Mouse (Mus musculus) cerebellum, postnatal 25 days (tissue): Measurements from ENCODE around the gene Tmem198.

ENCODE experiments used
- DNase-seq, 2 experiments: peaks; one replicate each; pipeline ENCODE4 v3.0.0; 2021; ENCODE audit warnings: mixed read lengths in 2 of 2

The Tmem198 gene

DNA sequence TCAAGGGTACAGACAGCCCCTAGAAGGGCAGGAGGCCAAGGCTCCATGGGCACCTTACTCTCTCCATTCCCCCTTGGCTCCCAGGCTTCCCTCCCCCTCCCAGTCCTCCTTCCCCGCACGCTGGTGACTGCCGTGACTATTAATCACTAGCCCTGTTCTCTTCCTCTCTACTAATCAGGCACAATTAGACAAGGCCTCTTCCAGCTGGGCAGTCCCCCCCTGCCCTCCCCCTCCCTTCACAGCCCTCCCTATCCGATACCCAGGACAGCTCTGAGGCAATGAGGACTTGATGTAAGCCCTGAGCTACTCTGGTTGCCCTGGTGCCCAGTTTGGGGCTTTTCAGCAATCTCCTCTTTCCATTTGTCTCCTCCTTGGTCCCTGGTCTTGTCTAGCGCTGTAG lies 23.4 kb upstream of the Tmem198 start:
- DNase-seq: no peak

DNA sequence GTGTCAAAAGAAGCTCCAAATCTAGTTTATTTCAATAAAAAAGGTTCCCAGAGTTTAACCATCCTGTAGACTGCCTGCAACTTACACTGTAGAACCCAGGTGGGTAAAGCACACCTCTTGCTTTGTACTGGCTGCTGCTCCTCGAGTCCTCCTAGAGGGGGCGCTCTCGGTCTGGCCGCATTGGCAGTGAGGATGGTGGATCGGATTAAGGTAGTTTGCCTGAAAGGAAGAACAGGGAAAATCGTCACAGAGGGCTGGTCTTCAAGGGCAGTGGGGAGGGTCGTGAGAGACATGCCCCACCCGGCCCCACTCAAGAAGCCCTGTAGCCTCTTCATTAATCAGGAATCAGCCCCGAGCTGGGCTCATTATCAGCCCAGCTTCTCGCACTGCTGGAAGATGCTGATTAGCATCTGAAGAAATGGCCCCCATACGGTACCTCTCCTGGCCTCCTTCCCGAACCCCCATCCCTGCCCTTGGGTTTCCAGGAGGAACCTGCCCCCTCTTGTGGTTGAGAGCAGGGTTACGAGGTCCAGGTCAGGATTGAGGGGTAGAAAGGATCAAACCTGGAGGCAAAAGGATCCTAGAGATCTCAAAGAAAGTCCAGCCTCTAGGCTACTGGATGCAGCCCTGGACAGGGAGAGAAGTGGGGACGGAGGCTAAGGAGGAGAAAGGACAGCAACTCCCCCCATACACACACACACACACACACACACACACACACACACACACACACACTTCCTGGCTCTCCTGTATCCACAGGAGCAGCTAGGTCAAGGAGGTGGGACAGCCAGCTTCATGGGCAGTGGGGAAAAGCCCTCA lies 22.4 kb upstream of the Tmem198 start:
- peak; percentile 44 to 57 for DNase-seq

DNA sequence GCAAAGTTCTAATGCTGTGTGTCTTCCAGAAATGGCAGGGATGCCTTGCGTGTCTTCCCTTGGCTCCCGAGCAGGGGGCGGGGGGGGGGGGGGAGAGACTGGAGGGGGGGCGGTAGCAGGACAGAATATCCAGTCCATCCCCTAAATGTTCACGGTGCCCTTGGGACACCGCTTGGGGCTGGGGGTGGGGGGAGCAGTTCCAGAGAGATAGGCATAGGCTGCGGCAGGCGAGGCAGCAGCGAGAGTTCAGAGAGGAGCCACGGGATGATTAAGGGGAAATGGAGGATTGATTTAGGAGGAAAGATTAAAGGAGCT lies 21.7 kb upstream of the Tmem198 start:
- DNase-seq: no peak

DNA sequence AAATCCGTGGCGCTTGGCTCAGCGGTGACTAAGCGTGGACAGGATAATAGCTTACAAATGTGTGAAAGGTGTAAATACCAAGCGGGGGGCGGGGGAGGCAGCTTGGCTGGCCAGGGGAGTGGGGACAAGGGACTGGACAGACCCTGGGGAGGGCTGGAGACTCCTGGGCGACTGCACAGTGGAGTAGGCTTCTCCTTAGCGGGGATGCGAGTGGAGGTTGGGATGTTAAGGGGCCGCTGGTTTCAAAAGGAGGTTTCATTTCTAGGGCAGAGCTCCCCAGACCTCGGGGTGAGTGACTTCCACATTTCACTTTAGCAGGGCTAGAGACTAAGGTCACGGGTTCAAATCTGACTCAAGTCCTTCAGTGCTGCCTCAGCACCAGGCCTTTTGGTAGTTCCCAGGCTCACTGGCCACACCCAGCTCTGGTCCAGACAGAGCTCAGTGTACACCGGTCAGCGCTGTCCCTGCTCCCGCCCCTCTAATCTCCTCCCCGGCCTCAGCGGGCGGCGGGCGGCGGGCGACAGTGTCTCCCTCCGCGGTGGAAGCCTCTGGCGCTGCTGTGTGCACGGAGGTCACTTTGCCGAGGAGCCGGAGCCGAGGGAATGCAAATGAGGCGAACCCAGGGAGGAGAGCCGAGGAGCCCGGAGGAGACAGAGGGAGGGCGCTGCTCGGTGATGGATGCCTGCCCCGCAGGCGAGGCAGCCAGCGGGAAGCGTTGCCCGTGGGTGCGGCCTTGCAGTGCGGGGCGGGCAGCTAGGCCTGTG lies 21.1 kb upstream of the Tmem198 start:
- peak; percentile 59 for DNase-seq

DNA sequence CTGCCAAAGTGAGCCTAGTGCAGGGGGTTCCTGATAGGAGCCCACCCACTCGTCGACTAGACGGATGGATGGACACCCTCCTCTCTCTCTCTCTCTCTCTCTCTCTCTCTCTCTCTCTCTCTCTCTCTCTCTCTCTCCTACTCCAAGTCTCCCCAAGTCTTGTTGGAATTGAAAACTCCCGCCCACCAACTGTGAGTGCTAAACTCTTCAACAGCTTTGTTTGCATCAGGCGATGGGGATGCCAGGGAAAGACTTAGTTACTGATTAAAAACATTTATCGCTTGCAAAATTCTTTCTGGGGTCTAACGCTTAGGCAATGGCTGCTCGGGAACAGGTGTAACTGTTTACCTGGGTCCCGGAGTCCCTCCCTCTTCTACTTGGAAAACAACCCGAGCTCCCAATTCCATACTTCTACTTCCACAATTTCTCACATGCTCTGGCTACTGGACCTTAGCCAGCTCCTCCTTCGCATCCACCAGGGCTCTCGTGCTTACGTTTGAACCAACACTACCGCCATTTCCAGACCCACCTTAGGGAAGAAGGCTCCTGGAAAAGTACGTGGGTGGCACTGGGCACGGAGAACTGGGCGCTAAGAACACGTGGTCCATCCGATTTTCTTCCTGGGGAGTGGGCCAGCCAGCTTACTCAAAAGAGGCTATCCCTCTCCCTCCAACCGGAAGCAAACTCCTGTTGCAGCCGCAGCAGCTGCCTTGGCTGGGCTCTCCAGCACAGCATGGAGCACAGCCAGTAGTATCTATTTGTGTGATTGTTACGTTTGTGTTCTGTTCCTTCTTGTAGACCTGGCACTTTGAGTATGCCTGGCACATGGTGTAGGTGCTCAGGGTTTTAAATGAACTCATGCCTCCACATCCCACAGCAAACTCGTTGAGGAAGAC lies 20.3 kb upstream of the Tmem198 start:
- DNase-seq: peak in 1 of 2 experiments; percentile 44

DNA sequence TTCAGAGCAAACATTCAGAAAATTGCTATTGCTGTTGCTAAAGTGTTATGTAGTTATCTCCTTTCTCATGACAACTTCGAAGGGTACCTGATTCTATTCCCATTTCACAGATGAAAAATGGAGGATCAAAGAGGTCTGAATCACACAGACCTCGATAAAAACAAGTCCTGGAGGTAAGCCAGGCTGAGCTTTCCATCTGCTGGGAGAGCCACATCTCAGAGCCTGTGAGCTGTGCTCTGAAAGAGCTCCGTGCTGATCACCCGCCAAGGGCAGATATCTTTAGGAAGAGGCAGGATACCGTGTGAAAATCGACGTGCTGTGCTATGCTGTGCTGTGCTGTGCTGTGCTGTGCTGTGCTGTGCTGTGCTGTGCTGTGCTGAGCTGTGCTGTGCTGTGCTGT lies 19.0 kb upstream of the Tmem198 start:
- peak; percentile 28 to 58 for DNase-seq

DNA sequence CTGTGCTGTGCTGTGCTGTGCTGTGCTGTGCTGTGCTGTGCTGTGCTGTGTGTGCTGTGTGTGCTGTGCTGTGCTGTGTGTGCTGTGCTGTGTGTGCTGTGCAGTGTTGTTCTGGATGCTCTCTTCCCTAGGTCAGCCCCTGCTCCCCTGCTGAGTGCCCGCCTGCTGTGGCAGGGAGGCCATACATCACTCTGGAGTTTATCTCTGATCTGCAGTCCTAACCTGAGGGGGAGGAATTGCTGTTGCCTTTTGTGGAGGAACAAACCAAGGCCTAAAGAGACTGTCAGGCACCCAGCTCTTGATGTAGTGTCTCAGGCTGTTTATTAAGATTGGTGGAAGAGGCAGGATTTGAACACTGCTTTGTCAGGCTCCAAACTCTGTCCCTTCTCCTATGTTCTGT lies 16.7 kb upstream of the Tmem198 start:
- DNase-seq: no peak

DNA sequence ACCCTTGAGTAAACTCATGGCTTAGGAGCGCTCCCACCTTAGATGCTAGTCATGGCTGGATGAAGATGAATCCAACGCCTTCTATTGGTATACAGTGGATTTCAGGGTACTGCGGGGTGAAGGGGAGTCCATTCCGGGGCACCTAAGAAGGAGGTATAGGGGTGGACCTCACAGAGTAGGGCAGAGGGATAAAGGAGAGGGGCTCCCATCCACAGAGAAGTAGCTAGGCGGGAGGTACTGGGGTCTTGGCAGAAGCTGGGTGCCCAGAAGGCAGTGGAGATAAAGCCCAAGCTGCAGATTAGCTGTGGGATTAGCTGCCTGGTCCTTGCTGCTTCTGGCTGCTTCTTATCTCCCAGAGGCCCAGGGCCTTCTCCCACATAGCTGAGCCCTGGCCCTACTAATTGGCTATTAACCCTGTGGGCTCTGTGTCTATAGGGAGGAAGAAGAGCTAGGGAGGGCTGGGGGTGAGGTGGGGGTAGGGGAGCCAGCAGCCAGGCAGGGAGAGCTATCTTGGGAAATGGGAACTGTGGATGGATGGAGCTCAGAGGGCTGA lies 15.6 kb upstream of the Tmem198 start:
- no peak for DNase-seq

DNA sequence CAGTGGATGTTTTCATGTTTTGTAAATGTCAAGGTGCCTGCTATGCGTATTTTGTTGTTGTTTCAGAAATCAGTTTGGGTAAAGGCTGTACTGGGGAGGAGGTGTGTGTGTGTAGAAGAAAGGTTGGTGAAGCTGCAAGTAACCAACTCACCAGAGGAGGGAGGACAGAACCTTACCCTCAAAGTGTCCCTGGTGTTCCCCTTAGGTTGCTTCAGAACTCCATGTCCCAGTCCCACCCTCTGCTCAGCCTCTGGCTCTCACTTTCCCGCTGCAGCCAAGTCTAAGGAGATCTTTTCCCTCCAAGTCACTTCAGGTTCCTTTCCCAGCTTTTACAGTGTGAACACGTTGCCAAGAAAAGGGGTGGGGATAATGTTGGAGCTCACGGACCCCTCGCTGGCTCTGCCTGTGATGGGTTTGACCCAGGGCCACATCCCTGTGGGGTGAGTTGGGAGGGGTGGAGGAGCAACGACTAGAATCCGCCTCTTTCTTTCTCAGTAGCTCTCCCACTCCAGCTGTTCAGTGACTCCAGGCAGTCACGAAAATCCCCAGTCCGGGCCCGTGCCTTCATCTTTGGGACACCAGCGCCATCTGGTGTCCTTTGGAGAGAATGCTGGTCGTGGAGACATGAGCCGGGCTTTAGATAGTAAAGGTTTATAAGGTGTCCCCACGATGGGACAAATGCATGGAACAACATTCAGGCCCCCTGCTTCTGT lies 12.0 kb upstream of the Tmem198 start:
- DNase-seq: peak; percentile 89

DNA sequence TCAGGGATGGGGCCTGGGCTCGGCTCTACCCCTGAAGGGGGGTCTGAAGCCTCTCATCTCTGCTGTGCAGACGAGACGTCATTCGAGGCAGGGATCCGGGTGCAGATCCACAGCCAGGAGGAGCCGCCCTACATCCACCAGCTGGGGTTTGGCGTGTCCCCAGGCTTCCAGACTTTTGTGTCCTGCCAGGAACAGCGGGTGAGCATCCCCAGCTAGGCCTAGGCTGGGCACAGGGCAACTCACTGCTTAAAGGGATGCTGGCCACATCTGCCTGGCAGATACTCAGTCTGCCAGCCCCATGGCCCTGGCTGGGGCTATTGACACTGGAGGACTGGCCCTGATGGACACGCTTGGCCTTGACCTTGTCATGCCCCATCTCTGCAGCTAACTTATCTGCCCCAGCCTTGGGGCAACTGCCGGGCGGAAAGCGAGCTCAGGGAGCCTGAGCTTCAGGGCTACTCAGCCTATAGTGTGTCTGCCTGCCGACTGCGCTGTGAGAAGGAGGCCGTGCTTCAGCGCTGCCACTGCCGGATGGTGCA lies 10.0 kb upstream of the Tmem198 start:
- DNase-seq: no peak

DNA sequence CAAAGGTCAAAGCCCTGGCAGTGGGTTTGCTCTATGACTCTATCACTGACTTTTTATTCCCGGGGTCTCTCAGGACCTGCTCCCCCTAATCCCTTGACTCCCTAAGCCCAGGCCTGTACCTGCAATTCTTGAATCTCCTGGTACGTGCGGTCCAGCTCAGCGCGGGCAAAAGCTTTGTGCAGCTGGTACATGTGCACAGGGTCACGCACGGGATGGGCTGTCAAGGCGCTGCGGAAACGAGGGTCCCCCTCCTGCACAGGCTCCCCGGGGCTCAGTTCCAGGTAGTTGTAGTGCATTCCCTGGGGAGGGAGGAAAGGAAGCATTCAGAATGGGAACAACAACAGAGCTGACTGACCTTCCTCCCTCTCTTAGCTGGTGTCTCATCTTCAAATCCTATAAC lies 2.9 kb upstream of the Tmem198 start:
- no peak for DNase-seq

DNA sequence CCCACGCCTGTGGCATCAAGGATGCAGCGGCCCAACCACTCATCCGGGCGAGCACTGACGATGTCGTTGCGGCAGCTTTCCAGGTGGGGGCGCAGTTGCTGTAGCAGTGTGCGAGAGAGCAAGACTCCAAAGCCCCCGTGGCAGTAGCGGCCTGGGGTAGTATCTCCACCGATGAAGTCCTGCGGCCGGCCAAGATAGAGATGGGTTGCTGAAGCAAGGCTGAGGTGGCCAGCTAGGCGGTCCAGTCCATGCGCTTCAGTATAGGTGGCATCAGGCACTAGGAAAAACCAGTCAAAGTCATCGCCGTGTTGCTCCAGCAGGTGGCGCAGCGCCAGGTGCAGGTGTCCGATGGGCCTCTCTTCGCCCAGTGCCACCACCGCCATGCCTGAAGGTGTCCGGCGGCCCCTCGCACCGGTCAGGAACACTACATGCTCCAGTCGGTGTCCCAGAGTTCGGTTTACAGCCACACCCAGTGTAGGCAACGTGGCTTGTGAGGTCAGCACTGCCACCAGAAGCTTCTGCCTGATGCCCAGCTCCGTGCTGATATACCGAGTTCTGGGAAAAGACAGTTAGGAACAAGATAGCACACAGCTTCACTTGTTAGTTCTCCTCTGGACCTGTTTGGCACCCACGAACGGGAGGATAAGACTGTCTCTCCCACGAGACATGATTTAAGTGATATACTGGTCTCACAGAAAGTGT lies 1.9 kb upstream of the Tmem198 start:
- peak; percentile 97 for DNase-seq

DNA sequence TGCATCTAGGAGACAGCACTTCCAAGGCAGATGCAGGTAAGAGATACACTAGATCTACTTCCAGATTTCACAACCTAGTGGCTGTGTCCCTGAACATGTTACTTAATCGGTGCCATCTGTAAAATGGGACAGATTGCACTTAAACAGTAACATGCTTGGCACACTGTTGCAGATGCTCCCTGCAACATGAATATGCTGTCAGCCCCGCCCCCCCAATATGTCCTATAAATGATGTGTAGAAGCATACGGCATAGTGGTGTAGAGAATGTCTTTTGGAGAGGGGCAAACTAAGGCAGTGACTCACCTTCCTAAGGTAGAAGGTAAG lies 1.4 kb upstream of the Tmem198 start:
- DNase-seq: no peak

DNA sequence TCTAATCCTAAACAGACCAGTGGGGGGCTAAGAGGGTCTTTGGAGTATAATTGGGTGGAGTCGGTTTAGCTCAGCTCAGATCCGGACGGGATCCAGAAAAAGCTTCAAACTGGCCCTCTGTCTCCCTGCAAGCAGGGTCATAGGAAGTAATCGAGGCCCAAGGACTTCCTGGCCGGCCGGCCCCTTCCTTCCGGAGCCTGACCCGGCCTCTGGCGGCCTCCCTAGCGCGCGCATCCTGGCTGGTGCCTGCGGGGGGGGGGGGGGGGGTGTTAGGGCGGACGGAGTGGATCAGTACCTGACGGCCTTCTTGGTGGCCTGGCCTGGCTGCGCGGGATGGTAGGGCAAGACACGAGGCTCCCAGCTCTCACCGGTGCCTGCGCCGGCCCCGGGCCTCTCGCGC lies 835 bp upstream of the Tmem198 start:
- DNase-seq: no peak

DNA sequence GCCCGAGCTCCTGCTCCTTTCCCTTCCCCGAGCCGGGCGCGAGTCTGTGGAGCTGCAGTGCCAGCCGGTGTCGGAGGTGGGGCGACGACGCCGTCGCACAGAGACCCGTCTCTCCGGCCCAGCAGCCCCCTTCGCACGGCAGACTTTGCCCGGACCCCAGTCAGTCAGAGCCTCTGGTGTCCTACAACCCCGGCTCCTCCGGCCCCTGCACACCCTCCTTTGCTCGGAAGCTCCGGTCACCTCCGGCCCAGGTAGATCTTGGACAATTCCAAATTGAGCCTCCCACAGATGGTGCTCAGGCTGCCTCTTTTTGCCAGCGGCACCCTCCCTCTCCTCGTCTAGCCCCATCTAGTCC lies 280 bp downstream of the Tmem198 start:
- DNase-seq: no peak

DNA sequence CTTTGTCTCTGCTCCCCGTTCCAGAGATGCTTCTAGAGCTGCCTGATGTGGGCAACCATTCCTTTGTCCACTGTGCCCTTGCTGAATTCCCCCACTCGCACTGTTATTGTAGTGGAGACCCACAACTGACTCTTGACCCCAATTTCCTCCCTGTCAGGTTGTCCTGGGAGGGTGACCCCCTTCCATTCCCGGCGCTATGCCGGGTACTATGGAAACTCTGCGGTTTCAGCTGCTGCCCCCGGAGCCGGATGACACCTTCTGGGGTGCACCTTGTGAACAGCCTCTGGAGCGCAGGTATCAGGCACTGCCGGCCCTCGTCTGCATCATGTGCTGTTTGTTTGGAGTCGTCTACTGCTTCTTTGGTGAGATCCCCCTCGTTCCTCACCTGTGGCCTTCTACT lies 704 bp downstream of the Tmem198 start:
- DNase-seq: peak; percentile 48 to 56

DNA sequence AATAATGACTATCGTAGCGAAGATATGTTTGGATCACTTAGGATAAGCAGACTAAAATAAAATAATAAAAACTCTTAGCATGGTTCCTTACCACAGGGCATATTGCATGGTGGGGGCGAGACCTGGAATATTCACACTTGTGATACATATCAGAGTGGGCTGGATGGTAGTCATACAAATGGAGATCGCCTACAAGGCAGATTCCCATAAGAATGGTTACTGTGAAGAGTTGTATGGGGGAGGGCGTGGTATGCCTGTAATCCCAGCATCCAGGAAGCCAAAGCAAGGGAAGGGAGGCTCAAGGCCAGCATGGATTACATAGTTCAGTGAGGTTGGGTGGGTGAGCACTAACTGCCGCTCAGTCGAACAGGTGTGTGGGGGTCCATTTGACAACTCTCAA lies 1.4 kb downstream of the Tmem198 start:
- DNase-seq: no peak

DNA sequence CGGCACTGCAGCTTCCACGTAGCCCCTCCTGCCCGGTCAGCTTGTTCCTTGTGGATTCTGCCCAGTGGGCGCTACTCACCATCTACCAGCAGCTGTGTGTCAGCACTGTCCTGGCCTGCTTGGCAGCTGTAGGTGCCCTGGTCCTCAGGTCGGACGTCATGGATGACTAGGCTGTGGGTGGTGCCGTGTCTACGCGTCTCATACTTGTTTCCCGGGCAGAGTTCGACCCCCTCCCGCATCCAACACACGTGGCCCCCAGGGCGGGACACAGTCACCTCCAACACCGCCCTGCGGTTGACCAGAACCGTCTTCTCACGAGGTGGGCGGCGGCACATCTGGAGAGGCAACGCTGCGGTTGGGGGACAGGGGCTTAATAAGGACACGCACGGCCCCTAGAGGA lies 7.2 kb downstream of the Tmem198 start:
- no peak for DNase-seq

DNA sequence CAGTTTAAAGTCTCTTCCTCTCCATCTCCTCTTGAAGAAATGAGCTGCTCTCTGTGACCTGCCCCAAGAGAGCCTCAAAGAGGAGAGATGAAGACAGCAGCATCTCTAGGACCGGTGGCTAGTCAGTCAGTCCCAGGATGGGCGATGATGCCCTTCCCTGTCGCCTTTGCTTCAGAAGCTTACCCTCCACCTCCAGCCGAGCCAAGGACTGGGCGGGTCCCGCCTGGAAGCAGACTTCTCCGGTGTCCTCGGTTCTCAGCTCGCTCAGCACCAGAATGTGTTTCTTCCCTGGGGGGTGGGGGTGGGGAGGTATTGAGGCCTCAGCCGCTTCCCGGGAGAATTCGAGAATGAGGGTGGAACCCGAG lies 7.7 kb downstream of the Tmem198 start:
- DNase-seq: peak; percentile 45 to 48

DNA sequence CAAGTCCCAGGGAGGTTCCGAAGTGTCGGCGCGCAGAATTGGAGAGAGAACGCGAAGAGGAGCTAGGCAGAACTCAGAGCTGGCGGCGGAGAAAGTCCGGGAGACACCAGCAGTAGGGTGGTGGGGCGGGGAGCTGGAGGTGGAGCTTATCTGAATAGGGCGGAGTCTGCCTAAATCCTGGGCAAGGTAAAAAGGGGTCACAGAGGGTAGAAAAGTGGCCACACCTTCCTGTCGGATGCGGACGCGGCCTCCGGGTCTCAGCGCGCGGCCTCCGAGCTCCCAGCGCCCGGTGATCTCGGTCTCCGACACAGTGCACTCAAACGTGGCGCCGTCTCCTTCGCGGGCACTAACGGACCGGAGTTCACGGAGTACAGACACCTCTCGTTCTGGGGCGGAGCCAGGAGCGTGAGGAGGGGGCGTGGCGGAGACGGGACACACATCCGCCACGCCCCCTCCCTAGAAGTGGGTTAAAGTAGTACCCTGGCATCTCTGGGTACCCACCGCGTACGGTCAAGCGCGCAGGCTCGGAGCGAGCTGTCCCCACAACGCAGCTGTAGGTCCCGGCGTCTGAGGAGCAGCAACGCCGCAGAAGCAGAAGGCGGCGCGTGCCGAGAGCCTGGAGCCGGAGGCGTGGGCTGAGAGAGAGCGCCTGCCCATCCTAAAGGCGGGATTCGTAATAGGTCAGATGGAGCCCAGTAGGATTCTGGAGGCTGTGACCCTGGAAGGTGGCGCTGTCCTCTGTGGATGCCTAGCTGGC lies 8.3 kb downstream of the Tmem198 start:
- peak; percentile 82 to 88 for DNase-seq
